Mouse (Mus musculus) adrenal gland (tissue): ENCODE data around the gene Tmprss12.
"Not testable (repeated sequence)": the region's sequence is repeated elsewhere in the genome, so short reads cannot be mapped to it uniquely, and the experiment has no call there.

Source experiments
- intact Hi-C: fragments of 180-260 bp; cut with DNase I; formaldehyde crosslinking; loops from one replicate; pipeline ENCODE4 v1.15.1; 2025

Gene Tmprss12

GRCm38 (mm10) chr15:100271411-100271810 is 9.2 kb upstream of the Tmprss12 start:
- intact Hi-C loops: no loop called here

DNA sequence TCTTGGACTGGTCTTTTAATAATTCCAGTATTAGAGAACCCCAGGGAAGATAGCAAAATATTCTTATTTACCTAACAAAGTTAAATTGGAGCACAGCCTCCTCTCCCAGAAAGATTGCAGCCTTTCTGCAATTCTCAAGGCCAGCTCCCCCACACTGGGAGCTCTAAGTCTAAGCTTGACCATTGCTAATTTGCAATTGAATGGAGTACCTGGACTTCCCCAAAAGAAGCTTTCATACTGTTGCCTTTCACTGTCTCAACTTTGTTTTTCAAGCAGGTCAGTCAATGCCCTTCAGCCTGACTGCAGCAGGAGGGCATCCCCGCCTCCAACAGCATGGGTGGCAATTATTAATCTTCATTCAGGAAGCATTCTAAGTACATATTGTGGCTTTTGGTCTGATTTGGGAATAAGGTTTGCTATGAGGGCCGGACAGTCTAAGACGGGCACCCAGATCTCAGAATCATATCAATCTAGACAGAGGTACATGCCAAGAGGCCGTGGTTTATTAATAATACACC is 6.8 kb upstream of the Tmprss12 start:
- intact Hi-C loops: not testable (repeated sequence)

GRCm38 (mm10) chr15:100274790-100275559 is 5.7 kb upstream of the Tmprss12 start:
- intact Hi-C loops: no loop called here

DNA sequence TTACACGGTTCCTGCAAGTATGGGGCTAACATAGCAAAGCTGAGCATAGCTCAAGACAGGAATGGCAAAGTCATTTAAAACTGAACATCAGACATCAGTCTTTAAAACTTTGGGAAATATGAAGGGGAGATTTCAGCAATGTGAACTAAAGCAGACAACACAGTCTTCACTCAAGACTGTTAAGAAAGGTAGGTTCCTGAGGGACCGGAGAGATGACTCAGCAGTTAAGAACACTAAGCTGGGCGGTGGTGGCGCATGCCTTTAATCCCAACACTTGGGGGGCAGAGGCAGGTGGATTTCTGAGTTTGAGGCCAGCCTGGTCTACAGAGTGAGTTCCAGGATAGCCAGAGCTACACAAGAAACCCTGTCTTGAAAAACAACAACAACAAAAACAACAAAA is 4.2 kb upstream of the Tmprss12 start:
- intact Hi-C loops: no loop called here

DNA sequence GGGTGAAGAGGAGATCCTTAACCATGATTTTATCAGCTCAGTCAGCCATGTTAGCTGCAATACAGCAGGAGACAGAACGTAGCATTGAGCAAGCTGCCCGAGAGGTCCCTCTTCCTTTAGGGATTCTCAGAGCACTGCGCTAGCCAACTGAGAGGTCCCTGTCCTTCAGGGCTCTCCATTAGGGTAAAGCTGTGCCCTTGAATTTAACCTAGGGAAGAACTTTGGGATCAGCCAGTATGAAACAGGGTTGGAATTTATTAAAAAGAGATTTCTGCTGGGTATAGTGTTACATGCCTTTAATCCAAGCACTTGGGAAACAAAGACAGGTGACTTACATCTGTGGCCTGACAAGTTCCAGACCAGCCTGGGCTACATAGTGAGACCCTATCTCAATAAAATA is 3.1 kb upstream of the Tmprss12 start:
- intact Hi-C loops: no loop called here

DNA sequence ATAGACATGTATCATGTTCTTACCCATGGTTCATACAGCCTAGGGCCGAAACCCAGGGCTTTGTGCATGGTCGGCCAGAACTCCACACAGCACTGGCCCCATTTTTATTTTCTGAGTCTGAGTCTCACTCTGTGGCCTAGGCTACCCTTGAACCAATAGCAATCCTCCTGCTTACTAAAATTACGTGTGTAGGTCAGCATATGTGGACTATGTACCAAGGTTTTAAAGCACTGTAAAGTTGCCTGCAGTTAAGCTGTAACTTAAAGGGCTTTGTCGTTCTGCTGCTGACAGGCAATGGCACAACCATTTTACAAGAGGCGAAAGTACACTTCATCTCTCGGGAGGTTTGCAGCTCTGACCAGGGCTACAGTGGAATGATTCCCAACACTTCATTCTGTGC is 8.3 kb downstream of the Tmprss12 start:
- intact Hi-C loops: no loop called here

GRCm38 (mm10) chr15:100290858-100291257 is 10.2 kb downstream of the Tmprss12 start:
- intact Hi-C loops: no loop called here

- intact Hi-C loops: no loop called here
Measured at GRCm38 (mm10) chr15:100292326-100292725, 11.7 kb downstream of the Tmprss12 start.

DNA sequence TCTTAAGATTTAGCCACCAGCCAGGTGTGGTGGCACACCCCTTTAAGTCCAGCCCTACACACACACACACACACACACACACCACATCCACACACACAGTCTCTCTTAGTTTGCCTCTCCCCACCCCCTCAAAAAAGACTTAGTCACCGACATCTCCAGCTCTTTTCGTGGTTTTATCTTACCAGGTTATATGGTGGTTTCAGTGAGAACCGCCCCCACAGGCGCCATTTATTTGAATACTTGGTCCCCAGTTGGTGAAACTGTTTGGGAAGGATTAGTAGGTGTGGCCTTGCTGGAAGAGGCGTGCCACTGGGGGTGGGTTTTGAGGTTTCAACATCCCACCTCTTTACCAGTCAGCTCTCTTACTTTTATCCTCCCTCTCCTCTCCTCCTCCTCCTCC is 17.2 kb downstream of the Tmprss12 start:
- intact Hi-C loops: no loop called here

GRCm38 (mm10) chr15:100300499-100300898 is 19.9 kb downstream of the Tmprss12 start:
- intact Hi-C loops: no loop called here

- intact Hi-C loops: no loop called here
Measured at GRCm38 (mm10) chr15:100301556-100301955, 20.9 kb downstream of the Tmprss12 start.

DNA sequence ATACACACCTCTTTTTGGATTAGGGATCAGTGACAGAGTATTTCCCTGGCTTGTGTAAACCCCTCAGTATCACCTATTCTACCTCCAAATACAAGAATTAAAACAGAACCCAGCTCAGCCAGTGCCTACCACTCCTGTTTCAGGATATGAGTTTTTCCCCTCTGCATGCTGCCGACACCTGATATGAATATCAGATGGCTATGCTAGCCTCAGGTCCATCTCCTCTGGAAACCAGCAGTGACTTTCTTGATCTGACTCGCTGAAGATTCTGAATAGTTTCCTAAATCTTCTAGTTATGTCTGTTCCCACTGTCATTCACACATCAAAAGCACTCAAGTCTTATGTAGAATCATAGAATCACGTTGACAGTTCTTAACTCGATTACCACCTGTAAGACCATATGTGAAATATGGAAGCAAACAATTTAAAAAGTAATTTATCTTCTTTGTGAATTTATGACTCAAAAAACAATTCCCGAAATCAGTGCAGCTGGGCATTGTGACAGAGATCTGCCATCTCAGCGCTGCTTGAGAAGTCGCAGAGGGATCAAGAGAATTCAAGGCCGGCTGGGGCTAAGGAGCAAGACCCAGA is 22.9 kb downstream of the Tmprss12 start:
- intact Hi-C loops: no loop called here

DNA sequence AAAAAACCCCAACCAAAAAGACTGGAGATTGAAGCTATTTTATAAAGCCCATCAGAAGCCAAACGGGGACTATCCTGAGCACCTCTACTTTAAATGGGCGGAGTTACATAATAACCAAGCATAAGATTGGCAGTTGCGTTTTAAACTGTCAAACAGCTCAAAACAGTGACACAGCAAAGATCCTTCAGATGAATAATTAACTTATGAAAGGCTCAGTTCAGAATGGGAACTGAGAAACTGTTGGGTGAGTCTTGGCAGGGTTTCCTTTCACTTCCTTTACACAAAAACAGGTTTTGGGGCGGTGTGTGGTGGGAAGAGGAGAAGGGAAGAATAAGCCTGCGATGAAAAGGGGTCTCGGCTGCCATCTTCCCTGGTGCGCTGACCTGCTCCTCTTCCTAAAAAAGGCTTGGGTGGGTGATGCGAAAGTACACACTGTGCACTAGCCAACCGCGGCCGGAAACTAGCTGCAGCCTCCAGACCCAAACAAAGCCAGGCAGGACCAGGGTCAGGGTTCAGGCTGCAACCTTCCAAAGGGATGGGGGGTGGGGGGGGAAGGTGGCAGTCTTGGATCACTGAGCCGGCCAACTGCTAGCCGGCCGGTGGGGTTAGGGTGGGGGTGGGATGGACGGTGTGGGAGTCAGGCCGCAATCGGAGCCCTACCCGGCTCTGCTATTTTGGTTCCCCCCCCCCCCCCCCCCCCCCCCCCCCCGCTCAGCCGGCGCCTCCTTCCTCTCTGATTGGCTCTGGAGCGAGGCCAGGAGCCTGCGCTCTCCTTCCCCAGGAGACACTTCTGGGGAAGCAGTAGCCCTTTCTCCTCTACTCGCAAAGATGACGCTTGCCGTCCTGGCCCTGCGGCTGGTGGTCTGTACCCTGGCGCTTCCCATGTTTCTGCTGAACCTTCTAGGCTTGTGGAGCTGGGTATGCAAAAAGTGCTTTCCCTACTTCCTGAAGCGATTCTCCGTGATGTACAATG is 23.7 kb downstream of the Tmprss12 start, which contains the start of gene Mettl7a1:
Gene Mettl7a1 (plus strand): TSS at position 122 of the 973 bp plus-strand sequence.
- intact Hi-C loops: no loop called here

DNA sequence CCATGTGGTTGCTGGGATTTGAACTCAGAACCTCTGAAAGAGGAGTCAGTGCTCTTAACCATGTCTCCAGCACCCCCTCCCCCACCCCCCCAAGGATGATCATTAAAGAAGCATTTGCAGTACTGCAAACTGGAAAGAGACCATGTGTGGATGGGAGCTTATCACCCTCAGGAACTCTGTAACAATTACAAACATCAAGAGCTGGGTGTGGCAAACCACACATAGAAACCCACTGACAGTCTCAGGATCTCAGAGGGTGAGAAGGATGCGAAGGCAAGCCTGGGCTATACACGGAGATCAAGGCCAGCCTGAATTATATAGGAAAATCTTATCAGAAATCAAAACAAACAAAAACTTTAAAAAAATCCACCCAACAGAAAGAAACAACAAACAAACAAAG is 25.6 kb downstream of the Tmprss12 start:
- intact Hi-C loops: no loop called here

DNA sequence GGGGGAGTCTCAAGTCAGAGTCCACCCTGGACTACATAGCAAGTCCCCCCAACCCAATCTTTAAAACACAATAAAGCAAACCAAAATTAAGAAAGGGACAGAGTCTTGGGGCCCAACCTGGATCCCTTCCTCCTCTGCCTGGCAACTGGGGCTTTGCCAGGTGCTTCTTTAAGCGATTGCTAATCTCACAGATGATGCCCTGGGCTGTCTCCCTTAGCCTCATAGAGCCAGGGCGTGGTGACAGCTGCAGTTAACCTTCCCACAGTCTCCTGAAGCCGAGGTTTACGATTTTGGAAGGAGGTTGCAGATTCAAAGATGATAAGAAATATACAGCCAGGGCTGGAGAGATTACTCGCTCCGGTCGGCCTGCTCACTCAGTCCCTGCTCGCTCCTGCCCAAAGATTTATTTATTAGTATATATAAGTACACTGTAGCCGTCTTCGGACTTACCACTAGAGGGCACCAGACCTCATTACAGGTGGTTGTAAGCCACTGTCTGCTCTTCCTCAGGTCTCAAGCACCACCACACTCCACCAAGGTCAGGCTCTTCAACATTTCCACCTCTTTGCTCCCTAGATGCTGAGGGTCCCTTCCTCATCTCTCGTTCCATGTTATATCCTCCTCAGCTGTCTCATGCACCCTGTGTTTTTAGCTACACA is 26.9 kb downstream of the Tmprss12 start:
- intact Hi-C loops: not testable (repeated sequence)

DNA sequence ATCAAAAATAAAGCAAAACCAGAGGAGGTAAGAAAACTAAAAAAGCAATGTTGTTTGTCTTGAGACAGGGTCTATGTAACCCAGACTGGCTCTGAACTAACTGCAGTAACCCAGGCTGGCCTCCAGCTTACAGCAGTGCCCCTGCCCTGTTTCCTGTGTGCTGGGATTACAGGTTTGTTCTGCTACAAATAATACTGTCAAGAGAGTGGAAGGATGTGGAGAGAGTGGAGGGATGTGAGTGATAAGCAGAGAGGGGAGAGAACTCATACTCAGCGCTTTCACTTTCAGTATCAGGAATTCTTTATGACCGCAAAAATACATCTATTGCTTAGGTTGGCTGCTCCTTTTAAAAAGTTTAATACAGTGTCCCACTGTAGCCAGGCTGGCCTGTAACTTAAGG is 31.7 kb downstream of the Tmprss12 start:
- intact Hi-C loops: no loop called here

DNA sequence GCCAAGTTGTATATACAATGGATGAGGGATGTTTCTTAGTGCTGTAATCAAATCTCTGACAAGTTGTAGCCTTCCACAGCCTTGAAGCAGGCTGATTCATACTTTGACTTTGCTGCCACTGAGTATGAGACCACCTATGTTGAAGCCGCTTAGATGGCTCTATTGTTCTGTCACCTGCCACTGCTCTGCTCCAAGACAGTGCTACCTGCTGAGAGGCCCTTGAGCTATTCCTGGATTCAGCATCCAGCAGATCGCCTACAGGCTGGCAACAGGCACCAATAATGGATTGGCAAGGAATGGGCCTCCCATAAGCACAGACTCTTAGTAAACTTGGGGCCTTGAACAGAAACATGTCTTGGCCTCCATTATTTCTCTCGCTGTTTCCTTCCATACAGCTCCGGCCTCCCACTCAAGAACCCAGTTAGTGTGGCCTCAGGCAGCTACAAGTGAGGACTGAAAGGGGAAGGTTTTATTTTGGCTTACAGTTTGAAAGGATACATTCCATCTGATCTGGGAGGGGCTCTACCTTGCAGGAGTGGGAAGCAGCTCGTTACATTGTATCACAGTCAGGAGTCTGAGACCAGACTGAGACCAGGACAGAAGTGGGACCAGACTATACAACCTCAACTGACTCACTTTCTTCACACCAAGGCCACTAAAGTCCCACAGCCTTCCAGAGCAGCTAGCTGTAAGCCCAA is 34.0 kb downstream of the Tmprss12 start:
- intact Hi-C loops: no loop called here

DNA sequence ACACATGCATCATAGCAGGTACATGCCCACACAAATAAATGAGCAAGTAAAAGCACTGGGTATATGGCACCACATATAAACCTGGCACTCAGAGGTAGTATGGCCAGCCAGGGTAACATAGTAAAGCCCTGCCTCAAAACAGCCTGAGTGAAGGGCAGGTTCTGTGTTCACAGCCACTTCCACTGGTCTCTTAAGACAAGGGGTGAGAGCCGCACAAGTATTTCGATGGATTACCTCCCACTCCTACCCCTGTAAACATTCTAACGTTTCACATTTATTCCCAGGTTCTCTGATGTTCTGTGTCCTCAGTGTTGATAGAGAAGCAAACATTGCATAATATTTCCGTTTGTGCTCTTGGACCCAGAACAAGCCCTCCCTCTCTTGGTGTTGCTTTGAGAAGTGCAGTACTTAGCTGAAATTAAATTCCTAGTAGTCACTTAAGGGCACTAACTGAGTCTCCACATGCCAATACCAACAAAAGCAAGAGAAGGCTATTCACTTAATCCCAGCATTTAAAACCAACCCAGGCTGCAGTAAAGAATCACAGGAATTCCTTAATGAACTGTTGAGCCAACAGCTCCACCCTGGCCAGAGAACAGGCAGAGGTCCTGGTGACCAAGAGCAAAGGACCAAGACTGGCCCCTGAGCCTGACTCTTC is 37.5 kb downstream of the Tmprss12 start:
- intact Hi-C loops: not testable (repeated sequence)

DNA sequence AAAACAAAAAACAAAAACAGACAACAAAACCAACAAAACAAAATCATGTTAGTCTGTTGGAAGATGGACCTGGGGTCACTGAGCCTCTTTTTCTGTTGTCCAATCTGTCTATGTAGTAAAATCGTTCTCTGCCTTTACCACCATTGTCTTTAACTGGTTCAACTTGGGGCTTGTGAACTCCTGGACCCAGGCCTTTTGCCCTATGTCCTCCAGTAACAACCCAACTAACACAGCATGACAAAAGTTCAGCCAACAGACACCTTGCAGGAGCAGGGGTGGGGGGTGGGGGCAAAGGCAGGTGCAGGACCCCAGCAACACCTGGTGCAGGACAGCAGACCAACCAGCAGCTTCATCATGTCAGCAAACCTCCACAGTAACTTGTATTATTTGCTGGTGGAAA is 39.2 kb downstream of the Tmprss12 start:
- intact Hi-C loops: no loop called here
